Mouse (Mus musculus) CH12F3 (cell line): Measurements from ENCODE around the gene Poldip2.

ENCODE experiments used
- in situ Hi-C: fragments of 300-500 bp; cut with MboI; formaldehyde crosslinking; loops from 2 replicates; pipeline ENCODE4 v1.14.3; 2020; ENCODE audit warnings: low sequenced_read_pairs

The Poldip2 gene

DNA sequence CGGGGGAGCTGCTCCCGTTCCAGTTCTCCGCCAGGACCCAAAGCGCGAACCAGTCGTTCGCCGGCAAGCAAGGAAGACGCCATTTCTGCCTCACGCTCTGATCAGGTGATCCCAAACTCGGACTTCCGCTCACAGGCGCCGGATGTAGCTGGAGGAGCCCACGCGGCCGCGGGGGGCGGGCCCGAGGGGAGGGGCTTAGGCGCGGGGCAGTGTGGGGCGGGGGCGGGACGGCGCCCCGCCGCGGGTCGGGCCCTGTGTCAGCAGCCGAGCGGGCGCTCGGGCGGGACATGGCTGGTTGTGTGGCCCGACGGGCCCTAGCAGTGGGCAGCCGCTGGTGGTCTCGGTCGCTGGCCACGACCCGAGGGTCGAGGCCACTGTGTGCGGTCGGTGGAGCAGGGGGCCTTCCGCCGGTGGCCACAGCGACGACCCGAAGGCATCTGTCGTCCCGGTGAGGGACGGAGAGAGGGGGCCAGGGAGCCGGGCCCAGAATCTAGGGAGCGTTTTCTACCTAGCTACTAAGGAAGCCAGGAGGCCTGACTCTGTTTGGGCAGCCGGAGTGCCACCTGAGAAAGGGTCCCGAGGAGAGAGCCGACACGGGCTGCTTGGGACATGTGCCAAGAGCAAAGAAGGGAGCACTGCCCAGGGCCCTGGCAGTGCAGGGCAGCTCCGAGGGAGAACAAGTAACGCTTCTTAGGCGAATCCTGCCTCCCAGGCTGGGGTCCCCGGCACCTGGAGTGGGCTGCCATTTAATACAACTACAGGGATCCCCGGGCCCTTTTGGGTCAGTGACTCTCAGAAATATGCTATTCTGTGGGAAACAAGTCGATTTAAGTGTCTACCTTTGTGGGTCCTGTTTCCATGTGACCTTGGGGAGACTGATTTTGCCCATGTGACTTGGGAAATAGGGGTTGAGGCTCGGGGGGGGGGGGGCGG lies at the start of gene Poldip2, which contains the start of gene Tmem199:
Gene Poldip2, plus strand, starts transcription at position 169 of the 933 bp plus-strand sequence.
Gene Tmem199, minus strand, starts transcription at position 148 of the 933 bp plus-strand sequence.
- in situ Hi-C loops: no loop called here

DNA sequence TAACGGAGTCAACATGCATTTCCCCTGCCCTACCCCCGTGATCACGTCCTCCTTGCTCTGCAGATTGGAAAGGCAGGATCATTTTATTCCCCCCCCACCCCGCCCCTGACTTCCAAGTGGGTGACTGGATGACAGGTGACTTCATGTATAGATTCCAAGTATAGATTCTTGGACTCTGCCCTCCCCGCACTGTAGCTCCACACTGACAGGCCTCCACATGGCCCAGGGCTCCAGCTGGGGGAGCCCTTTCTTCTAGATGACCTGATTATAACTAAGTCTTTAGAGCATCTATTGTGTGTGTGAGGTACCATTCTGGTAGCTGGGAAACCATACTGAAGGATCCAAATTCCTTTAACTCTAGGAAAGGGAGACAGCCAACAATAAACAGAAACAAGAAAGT lies 49.3 kb upstream of the Poldip2 start:
- in situ Hi-C loops: no loop called here

DNA sequence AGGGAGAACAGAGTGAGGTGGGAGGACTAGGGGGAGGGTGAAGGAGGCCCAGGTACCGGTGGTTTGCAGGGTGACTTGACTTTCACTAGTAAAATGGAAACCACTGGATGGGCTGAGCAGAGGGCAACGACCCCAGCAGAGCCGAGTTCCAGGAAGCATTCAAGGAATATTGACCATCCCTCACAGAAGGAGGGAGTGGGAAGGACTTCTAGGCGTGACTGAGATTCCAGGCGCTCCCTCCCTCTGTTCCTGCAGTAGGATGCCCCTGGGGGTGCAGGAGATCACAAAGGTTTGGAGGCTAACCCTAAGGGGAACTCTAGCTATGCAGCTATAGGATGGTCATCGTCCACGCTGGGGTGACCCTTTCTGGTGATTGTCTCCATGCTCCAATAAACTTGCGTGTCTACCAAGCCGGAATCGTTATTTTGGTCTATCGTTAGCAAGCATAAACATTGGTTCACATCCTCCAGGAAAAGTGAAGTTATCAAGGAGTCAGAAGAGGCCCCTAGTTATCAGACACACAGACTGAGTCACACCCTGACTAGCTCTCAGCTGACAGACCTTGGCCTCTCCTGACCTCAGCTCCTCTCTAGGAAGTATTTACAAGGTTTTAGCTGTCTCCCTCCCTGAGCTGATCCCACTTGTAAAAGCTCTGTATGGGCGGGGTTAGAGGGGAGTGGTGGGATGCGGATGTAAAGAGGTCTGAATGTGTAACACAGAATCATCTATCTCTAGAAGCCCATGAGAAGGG lies 48.5 kb upstream of the Poldip2 start:
- in situ Hi-C loops: no loop called here

DNA sequence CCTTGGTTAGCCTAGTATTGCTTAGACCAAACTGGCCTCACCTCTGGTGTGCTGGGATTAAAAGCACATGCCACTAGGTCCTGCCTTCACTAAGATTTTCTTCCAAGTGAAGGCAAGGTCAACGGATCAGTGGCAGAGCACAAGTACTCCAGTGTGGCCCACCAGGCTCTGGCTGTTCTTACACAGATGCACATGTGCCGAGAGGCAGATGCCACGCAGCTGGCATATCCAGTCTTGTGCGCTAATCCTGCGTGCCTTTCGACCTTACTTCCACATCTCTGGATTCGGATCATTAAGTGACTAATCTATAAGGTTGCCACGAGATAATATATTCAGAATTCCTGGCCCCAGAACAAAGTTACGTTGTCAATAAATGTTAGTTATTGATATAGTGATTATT lies 46.9 kb upstream of the Poldip2 start:
- in situ Hi-C loops: no loop called here

DNA sequence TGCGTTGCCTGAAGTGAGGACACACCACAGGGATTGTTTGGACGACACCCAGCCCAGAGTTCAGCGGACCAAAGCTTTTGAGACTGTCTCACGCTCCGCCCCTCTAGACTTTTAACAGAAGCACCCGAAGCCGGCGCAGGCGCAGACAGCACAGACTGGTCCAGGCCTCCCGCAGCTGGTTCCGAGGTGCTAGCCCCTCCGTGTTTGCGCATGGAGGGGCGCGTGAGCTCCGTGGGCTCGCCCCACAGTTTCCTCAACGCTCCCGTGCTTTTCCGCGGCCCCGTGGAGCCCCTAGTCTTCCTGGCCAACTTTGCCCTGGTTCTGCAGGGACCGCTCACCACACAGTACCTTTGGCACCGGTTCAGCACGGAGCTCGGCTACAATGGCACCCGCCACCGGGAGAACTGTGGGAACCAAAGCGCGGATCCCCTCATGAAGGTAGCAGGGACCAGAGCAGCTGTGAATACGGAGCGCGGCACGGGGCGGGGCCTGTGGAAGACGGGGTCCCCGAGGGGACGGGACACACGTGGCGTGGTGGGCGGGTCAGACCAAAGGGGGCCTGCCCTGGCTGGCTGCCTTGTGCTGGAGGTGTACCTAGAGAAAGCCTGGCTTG lies 46.3 kb upstream of the Poldip2 start, which contains the start of gene Slc46a1:
Gene Slc46a1, plus strand, starts transcription at position 130 of the 613 bp plus-strand sequence.
- in situ Hi-C loops: no loop called here

DNA sequence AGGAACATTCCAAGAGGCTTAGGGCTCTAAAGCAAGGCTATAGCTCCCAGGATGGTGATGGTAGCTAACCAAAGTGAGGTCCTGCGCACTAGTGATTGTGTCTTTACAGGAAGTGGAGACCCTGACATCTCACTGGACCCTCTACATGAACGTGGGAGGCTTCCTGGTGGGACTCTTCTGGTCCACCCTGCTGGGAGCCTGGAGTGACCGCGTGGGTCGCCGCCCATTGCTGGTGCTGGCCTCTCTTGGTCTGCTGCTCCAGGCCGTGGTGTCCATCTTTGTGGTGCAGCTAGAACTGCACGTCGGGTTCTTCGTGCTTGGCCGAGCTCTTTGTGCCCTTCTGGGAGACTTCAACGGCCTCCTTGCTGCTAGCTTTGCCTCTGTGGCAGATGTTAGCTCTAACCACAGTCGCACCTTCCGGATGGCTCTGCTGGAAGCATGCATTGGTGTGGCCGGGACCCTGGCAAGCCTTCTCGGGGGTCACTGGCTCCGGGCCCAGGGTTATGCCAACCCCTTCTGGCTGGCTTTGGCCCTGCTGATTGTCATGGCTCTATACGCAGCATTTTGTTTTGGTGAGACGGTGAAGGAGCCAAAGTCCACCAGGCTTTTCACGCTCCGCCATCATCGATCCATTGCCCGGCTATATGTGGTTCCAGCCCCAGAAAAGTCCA lies 45.6 kb upstream of the Poldip2 start:
- in situ Hi-C loops: no loop called here

DNA sequence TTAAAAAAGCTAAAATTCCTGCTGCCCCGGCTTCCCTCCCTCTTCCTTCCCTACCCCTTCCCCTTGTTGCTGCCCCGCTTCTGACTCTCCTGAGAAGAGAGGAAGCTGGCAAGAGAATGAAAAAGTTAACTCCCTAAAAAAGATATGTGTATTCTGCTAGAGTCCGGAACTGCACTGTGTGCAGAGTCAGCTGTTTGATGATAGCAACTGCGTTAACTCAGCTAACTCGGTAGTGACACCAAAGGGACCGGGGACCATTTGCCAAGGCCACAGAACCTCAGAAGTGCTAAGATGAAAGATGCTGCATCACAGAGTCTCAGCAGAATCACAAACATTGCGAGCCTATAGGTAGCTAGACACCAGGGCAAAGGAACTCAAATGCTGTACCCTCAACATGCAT lies 44.5 kb upstream of the Poldip2 start:
- in situ Hi-C loops: no loop called here

DNA sequence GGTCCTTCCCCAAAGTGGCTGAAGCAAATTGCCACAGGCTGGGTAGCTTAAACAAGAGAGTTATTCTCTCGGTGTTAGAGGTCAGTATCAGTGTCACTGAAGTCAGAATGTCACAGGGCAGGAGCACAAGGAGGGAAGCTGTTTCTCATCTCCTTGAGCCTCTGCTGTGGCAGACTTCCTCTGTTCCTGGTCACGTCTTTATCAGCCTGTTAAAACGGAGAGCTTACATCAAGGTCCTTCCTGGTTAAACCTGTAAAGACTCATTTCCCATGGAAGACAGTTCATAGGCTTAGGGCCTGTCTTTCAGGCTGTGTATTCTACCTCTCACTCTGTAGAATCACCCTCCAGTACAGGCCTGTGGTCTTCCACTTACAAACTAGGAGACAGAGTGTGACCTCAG lies 44.1 kb upstream of the Poldip2 start:
- in situ Hi-C loops: no loop called here

DNA sequence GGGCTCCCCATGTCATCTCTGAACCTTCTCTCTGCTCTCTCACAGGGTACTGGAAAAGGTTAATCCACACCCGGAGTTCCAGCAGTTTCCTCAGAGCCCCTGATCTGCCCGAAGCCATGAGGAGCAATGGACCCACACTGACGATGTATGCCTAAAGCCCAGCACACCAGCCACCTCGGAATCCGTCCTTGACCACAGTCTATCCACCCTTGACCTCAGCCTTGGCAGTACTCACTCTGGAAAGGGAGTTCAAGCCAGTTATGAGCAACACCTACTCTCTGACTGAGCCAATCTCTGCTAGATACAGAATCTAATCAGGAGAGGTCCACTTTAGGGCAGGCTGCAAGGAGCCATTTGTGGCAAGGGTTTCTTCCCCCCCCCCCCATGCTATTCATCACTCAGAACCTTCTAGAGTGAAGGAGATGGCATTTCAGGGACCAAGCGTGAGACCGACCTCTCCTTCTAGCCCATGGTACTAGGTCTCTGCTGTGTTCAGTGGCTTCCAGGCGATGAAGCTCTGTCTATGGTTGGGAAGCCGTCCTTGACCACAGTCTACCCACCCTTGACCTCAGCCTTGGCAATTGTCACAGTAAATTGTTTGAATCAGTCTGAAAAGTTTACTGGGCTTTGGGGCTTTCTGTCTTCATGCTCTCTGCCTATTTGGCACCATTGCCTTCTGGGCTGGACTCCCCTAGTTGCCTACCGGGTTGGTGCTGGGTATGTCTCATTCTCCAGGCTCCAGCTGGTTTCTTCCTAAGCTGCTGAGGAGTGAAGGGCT lies 40.5 kb upstream of the Poldip2 start:
- in situ Hi-C loops: no loop called here

DNA sequence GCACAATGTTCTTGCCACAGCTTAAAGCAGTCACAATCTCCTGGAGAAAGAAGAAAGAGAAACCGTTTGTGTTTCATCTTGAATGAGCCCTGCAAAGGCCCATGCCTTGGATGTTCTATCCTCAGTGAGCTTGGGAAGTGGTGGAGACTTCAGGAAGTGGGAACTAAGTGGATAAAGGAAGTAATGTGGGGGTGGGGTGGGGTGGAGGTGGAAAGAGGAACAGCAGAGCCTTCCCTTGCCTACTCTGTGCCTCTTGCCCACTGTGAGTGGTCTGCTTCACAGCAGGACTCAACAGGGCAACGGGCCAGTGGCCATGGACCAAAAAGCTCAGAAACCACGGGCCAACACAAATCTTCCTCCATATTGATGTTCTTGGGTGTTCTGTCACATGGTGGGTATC lies 36.7 kb upstream of the Poldip2 start:
- in situ Hi-C loops: no loop called here

DNA sequence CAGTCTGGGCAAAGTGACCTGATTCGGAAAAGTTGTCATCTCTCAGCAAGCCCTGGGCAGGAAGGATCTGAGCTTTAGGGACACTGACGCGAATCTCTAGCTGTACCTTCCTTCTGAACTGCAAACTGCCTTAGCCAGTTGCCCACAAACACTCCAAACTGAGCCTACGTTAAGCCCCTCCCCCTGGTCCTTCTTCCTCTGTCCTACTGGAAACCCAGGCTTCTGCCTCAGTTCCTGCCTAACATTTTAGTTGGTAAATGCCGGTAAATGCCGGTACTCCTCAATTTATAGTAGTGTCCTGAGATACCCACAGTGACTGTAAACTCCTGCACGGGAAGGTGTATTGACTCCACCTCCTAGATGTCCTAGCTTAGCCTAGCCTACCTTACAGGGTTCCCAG lies 28.4 kb upstream of the Poldip2 start:
- in situ Hi-C loops: no loop called here

DNA sequence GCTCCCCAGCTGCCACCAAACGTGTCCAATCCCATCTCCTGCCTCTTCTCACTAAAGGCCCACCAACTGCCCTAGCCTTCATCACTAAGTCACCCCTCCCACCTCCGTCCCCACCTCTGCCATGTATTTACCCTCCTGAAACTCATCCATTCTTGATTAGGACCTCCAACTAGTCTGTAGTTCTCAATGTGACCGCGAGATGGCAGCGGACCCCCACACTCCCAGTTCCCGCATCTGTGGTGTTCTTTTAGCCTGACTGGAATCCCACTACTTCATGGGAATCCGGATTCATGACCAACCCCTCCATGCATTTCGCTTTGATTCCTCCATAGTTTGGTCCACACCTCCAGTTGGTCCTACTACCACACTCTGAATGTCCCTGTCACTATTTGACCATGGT lies 23.8 kb upstream of the Poldip2 start:
- in situ Hi-C loops: no loop called here

DNA sequence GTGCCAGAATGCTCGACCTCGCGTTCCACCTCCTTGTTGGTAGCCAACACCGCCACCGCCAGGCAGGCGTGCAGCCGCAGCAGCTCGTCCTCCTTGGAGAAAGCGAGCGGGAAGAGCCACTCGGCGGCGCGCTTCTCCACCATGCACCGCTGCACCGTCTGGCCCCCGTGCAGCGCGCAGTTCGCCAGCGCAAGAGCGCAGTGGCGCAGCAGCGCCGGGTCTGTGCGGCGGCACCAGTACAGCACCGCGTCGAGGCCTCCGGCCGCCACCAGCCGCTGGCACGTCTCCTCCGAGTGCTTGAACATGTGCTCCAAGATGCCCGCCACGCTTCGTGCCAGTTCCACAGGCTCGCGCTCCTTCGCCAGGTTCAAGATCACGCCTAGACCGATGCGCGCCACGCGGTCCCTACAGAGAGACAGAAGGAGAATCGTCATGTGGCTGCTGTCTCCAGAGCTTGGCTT lies 21.2 kb upstream of the Poldip2 start:
- in situ Hi-C loops: no loop called here

DNA sequence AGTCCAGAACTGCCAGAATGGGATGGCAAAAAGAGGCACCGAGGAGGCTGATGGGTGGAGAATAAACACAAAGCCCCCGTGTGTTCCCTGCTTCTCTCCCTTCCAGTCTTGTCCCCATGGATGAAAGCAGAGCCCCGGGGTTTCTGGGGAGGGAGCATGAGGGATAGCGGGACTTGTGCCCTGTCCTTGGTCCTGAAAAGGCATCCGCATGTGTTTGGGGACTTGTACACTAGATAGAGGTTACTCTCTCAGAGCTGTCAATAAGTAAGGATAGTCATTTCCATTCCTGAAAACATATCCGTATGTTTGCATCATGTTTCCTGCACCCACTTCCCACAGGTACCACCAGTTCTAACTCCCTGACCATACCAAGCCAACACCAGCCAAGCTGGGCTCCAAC lies 16.1 kb upstream of the Poldip2 start:
- in situ Hi-C loops: no loop called here

DNA sequence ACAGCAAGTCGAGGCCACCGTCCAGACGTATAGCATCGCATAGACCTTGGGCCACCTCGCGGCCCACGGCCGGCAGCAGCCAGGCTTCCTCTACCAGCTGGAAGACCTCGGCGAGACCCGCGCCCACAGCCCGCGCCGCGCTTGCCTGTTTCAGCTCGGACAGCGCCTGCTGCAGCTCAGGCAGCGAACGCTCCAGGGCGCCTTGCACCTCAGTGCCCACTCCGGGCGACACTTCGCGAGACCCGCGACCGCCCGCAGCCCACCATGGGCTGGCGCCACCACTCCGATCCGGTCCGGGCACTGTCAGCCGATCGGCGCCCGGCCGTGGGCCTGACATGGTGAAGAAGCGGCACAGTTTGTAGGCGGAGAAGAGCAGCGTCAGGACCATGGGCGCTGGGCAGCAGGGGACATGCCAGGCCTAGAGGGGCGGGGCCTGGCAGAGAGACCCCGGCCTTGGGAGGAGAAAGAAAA lies 14.9 kb upstream of the Poldip2 start:
- in situ Hi-C loops: no loop called here

DNA sequence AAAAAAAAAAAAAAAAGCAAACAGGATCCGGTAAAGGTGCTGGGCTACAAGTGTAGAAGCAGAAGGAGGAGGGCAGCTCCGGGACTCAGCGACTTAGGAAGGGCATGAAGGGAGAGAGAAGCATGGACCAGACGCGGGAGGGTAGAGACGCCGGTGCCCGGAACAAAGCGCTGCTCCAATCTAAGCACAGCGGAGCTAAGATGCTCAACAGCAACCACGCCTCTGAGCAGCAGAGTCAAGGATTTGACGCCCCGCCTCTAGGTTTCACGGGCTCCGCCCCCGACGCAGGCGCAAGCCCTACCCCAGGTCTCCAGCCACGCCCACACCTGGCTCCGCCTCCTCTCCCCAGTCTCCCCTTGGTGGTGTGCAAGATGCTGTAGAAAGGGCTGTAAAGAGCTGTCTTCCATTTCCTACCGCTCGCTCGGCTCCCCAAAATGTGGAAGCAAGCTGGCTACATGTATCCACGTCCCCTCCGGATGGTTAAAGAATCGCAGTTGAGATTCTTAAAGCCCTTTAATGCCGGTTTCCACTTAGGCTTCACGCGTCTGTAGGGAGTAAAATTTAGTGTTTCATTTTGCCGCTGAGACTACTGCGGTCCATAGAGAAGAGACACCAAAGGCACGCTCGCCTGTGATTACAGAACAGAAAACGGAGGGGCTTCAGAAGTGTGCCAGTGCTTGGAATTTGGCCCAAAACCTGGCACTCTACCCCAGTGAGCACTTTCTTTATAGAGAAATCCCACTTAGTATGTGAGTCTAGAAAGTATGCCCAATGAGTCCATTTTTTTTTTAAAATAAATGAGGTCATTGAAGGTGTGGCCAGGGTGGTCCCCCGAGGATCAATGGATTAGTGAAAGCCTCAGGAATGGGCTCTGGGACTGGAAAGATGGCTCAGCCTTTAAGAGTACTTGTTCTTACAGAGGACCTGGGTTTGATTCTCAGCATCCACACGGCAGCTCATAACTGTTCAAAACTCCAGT lies 14.2 kb upstream of the Poldip2 start, which contains the start of gene Sarm1:
Gene Sarm1, minus strand, starts transcription at position 211 of the 979 bp plus-strand sequence.
- in situ Hi-C loops: no loop called here

DNA sequence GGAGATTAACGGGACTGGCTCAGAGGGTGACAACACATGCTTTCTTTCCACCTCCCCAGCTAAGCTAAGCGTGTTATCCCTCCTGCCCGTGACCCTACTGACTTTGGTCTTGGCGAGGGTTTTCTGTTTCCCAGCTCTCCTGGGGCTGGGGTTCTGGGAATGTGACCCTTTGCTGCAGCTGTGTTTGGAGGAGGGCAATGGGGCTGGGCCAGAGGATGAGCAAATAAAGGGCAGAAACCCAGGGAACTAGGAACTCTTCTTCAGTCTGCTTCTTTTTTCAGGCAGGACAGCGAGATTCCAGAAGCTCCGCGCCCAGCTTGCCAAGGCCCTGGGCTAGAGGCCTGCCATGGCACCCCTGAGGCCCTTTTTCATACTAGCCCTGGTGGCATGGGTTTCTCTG lies 13.0 kb upstream of the Poldip2 start, which contains the start of gene Vtn:
Gene Vtn, plus strand, starts transcription at position 88 of the 400 bp plus-strand sequence.
- in situ Hi-C loops: no loop called here

DNA sequence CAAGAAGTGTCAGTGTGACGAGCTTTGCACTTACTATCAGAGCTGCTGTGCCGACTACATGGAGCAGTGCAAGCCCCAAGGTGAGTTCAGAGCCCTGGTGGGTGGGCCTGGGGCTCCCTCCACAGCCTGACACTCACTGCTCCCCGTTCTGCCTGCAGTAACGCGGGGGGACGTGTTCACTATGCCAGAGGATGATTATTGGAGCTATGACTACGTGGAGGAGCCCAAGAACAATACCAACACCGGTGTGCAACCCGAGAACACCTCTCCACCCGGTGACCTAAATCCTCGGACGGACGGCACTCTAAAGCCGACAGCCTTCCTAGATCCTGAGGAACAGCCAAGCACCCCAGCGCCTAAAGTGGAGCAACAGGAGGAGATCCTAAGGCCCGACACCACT lies 12.4 kb upstream of the Poldip2 start:
- in situ Hi-C loops: no loop called here
